Mouse (Mus musculus) hindbrain, embryonic 10.5 days (tissue): ENCODE measurements around the gene C5ar1. TPM values are rescaled to one million over a fixed set of nuclear protein-coding genes. Genes with fewer than 3 reads are reported as not detected.
"Not testable (repeated sequence)": the region's sequence is repeated elsewhere in the genome, so short reads cannot be mapped to it uniquely, and the experiment has no call there.

Experiments used
- DNase-seq: peaks from one replicate; pipeline ENCODE4 v3.0.0-alpha.2; 2017; ENCODE audit warnings: low spot score
- H3K27ac ChIP-seq: fragments of 300-500 bp; sonication (generic); 2 replicates; pipeline ENCODE4 v1.5.1; 2016; ENCODE audit warnings: mild to moderate bottlenecking, moderate library complexity
- H3K27me3 ChIP-seq: fragments of 300-500 bp; sonication (generic); 2 replicates; pipeline ENCODE4 v1.6.1; 2016; ENCODE audit warnings: mild to moderate bottlenecking; ENCODE audit not compliant: poor library complexity, insufficient read depth, severe bottlenecking
- H3K36me3 ChIP-seq: fragments of 300-500 bp; sonication (generic); 2 replicates; pipeline ENCODE4 v1.6.1; 2016; ENCODE audit warnings: mild to moderate bottlenecking, moderate library complexity
- H3K4me1 ChIP-seq: fragments of 300-500 bp; sonication (generic); replicated peaks from 2 replicates; pipeline ENCODE4 v1.6.1; 2016; ENCODE audit warnings: mild to moderate bottlenecking
- H3K4me3 ChIP-seq: fragments of 300-500 bp; sonication (generic); 2 replicates; pipeline ENCODE4 v1.5.1; 2016; ENCODE audit warnings: mild to moderate bottlenecking, moderate library complexity
- H3K9me3 ChIP-seq: fragments of 300-500 bp; sonication (generic); 2 replicates; pipeline ENCODE4 v1.6.1; 2016; ENCODE audit warnings: mild to moderate bottlenecking, moderate library complexity
- WGBS: fragments of 180-500 bp; shearing (Covaris S2); methylation state at CpG from one replicate; pipeline ENCODE4 v1.1.7; 2016; 5-methylcytosine and 5-hydroxymethylcytosine counted together
- polyA plus RNA-seq: library from polyadenylated mRNA; unstranded; fragments of >200 nt; fragmentation: Nextera tagmentation; extraction: Ambion mirVana; gene quantifications from 2 replicates; pipeline ENCODE4 v1.2.1, GENCODE M21; 2016

C5ar1 gene
- 0.96 and 0.97 TPM in 2 replicates for polyA plus RNA-seq

DNA sequence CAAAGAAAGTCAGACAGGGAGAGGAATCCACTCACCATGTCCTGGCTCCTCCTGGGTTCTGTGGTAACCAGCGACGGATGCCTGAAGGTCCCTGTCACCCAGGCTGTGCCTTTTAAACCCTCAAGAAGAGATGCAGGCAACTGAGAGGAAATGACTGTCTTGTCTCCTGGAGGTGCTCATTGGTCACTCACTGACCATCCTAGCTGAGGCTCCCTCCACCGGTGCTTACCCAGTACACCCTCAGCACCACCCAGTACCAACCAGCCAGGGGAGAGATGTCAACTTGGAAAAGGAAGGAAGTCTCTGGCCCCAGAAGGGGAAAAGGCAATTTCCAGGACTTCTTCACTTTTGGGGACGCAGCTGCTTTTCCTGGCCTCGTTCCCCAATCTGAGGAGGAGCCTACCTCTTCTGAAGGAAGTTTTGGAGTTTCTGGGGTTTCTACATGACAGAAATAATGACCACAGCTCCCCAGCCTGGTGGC is at the start of gene C5ar1:
Gene C5ar1, minus strand, starts transcription at position 431 of the 481 bp plus-strand sequence.
- Histone ChIP-seq H3K4me1 (no peaks in the 10 kb centered on the region), H3K27me3 (no peaks in the 10 kb centered on the region), H3K9me3 (no peaks in the 10 kb centered on the region), H3K4me3 (no peak within 1 kb of the TSS), H3K27ac (no peak within 1 kb of the TSS), H3K36me3 (no peaks in the 10 kb centered on the region)
- WGBS: 89% methylated on average over 5 of the region's 5 CpGs
- no peak for DNase-seq

DNA sequence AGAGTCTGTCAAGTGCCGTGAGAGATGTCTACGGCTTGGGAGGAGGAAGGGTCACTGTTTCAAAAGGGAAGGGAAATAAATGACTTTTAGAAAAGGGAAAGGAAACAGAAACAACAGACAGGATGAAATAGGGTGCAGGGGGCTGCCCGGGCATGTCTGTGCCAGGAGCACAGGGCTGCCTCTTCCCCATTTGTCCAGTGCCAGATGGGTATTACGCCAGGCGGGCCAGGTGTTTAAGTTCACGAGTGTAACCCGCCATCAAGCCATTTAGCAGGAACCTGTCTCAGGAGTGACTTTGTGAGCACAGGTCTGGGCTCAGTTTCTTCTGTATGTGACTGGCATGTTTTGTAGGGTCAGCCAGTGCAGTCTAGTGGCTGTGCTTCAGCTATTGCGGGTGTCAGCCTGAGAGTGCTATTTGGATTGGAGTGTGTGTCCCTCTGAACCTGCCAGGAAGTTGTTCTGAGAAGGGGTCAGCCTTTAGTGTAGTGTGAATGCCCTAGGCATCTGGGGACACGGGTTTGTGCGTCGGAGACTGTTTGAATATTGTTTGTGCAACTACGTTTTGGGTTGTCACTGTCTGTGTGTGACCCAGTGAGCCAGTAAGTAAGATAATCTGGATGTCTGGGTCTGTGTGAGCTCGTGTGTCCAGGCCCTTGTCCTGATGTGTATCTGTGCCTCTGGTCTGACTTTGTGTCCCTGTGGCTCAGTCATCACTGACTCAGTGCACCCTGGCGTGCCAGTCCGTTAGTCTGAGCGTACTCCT is 49.4 kb upstream of the C5ar1 start:
- Histone ChIP-seq H3K27me3 (no peaks in the 10 kb centered on the region), H3K9me3 (no peaks in the 10 kb centered on the region), H3K4me3 (peak overlapping the region; percentile 95), H3K4me1 (peaks cover 54% of the 10 kb centered on the region), H3K36me3 (no peaks in the 10 kb centered on the region), H3K27ac (peak overlapping the region; percentile 100)
- 42% methylated on average over 16 of the region's 16 CpGs for whole genome bisulfite sequencing
- no peak for DNase-seq

DNA sequence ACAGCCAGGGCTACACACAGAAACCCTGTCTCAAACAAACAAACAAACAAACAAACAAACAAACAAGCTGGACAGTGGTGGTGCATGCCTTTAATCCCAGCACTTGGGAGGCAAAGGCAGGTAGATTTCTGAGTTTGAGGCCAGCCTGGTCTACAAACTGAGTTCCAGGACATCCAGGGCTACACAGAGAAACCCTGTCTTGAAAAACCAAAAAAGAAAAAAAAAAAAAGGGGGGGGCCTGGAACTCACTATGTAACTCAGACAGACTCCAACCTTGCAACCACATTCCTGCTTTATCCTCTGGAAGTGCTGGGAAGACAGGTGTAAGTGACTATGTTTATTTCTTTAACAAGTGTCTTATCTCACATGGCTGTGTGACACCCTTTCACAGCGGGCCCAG is 48.8 kb upstream of the C5ar1 start, which contains the start of gene Bbc3:
Gene Bbc3, plus strand, starts transcription at position 301 of the 400 bp plus-strand sequence.
- DNase-seq, H3K36me3 ChIP-seq, H3K9me3 ChIP-seq, H3K27me3 ChIP-seq: not testable (repeated sequence)
- Histone ChIP-seq H3K4me1 (peaks cover 48% of the 10 kb centered on the region), H3K4me3 (peak within 1 kb of the TSS; percentile 95), H3K27ac (peak within 1 kb of the TSS; percentile 100)
- WGBS: 64% methylated on average over 1 of the region's 1 CpGs

DNA sequence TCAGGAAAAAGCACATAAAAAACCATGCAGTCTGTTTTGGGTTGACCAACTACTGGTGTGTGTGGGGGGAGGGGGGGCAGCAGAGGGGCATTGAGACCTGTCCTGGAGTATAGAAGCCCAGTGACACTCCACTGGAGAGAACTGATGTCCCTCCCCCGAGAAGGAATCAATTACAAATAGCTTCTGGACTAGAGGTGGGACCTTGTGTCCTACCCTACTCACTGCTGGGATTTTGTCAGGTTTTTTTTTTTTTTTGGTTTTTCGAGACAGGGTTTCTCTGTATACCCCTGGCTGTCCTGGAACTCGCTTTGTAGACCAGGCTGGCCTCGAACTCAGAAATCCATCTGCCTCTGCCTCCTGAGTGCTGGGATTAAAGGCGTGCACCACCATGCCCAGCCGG is 47.8 kb upstream of the C5ar1 start:
- H3K27ac ChIP-seq, DNase-seq, H3K36me3 ChIP-seq, H3K27me3 ChIP-seq, H3K9me3 ChIP-seq, H3K4me3 ChIP-seq: not testable (repeated sequence)
- WGBS: 83% methylated on average over 6 of the region's 6 CpGs
- peaks cover 38% of the 10 kb centered on the region for H3K4me1 ChIP-seq

DNA sequence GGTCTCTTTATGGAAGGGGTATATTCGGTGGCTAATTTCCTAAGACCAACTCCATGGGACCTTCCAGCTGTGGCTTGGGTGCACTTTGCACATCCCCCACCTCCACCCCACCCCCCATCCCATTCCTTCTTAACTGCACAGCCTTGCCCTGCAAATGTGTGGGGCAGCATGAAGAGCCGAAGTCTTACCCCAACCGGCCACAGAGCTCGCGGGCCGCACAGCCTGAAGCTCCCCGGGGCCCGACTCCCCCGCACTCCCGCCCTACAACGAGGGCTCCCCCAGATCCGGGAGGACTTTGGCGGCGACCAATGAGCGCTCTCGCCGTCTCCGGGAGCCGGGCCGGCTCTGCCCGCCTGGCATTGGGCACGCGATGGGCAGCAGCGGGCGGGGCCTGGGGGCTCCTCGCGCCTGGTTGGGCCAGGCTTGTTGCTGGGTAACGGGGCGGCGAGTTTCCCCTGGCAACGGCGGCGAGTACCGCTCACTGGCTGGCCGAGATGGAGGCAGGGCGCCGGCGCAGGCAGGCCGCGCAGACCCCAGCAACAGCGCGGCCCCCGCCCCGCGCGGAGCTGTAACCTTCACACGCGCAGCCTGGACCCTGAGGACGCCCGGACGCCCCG is 40.2 kb upstream of the C5ar1 start:
- no peaks in the 10 kb centered on the region for H3K9me3 ChIP-seq
- peak; percentile 95 for DNase-seq
- H3K36me3 ChIP-seq: no peaks in the 10 kb centered on the region
- H3K27me3 ChIP-seq: peaks cover 12% of the 10 kb centered on the region
- 1% methylated on average over 52 of the region's 52 CpGs for WGBS
- peak overlapping the region; percentile 86 for H3K27ac ChIP-seq
- peak overlapping the region; percentile 60 for H3K4me3 ChIP-seq
- H3K4me1 ChIP-seq: peaks cover 46% of the 10 kb centered on the region

DNA sequence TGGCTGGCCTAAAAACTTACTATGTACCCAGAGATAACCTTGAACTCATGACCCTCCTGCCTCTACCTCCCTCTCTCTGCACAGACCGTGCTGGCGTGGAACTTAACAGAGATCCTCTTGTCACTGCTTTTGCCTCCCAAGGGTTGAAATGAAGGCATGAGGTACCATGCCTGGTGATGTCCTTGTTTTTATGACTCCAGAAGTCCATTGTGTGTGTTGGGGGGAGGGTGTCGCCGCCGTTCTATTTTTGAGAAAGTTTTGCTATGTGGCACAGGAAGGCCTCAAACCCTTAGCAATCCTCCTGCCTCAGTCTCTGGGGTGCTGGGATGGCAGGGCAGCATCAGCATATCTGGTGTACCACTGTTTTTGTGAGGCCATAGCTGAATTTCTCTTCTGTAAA is 39.6 kb upstream of the C5ar1 start:
- Histone ChIP-seq H3K4me3 (peak overlapping the region; percentile 60), H3K36me3 (no peaks in the 10 kb centered on the region), H3K27ac (peak overlapping the region; percentile 86), H3K9me3 (no peaks in the 10 kb centered on the region), H3K27me3 (peaks cover 12% of the 10 kb centered on the region), H3K4me1 (peaks cover 46% of the 10 kb centered on the region)
- no peak for DNase-seq
- 79% methylated on average over 5 of the region's 5 CpGs for WGBS

DNA sequence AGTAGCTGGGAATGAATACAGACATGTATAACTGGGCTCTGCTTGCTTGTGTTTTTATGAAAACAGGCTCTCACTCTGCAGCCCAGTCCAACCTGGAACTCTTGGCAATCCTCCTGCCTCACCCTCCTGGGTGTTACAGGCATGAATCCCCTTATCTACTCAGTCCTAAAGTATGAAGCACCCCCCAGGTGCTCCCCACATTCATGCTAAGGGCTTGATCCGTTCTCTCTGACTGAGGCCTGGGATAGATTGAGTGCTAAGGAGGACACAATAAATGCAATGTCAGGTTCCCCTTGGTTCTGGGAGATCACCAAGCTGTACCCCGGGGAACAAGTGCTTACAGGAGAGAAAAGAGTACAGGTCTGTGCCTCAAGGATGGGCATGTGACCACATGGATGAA is 38.3 kb upstream of the C5ar1 start:
- 74% methylated on average over 2 of the region's 2 CpGs for WGBS
- Histone ChIP-seq H3K4me1 (peaks cover 46% of the 10 kb centered on the region), H3K36me3 (no peaks in the 10 kb centered on the region), H3K27me3 (peaks cover 12% of the 10 kb centered on the region), H3K27ac (no peak overlapping the region; the same call in 1 of the 2 replicates), H3K4me3 (peak overlapping the region; percentile 53; the same call in 1 of the 2 replicates), H3K9me3 (no peaks in the 10 kb centered on the region)
- no peak for DNase-seq

DNA sequence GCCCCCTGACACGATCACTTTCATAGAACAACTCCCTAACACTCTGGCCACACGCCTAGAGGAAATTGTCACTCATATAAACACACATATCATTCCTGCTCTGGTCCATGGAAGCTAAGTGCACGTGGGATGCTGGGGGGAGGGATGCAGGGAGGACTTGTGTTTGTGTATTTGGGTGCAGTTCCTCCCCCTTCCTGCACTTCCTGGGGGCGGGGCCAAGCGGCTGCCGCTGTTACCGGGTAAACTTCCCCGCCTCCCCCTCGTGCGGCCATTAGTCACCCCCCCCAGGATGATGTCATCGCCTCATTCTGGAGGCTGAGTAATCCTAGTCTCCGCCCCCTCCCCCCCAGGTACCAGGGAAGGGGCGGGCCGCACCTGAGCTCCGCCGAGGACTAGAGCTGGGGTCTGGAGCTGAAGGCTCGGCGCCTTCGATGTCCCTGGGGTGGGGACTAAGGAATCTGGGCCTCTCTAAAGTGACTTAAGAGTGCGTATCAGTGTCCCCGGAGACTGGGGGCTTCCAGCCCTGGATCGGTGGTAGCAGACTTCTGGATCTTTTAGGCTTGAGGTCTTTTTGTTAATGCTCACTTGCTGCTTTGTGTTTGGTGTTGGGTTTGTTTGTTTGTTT is 37.5 kb upstream of the C5ar1 start:
- Histone ChIP-seq H3K27me3 (peaks cover 12% of the 10 kb centered on the region), H3K27ac (peak overlapping the region; percentile 83), H3K4me1 (peaks cover 46% of the 10 kb centered on the region), H3K36me3 (no peaks in the 10 kb centered on the region), H3K9me3 (no peaks in the 10 kb centered on the region), H3K4me3 (peak overlapping the region; percentile 53)
- peak; percentile 81 for DNase-seq
- WGBS: 1% methylated on average over 22 of the region's 22 CpGs

DNA sequence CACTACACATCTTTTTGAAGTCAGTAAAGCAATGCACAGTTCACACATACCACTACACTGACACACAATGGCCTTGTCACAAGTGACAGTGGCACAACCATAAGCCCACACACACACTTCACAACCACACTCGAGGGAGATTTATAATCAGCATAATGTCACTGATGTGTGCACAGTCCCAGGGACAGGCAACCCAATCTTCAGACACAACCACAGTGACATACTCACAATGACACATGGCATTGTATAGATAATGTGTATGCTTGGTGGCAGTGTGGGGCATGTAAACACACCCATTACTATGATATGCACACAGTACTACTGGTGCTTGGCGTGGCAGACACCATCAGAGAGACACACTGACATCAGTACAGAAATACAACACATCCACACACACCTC is 36.8 kb upstream of the C5ar1 start:
- no peak for DNase-seq
- H3K9me3 ChIP-seq: no peaks in the 10 kb centered on the region
- WGBS: 36% methylated on average over 2 of the region's 2 CpGs
- no peak overlapping the region for H3K27ac ChIP-seq
- peaks cover 12% of the 10 kb centered on the region for H3K27me3 ChIP-seq
- peaks cover 46% of the 10 kb centered on the region for H3K4me1 ChIP-seq
- peak overlapping the region; percentile 53 for H3K4me3 ChIP-seq
- H3K36me3 ChIP-seq: no peaks in the 10 kb centered on the region

DNA sequence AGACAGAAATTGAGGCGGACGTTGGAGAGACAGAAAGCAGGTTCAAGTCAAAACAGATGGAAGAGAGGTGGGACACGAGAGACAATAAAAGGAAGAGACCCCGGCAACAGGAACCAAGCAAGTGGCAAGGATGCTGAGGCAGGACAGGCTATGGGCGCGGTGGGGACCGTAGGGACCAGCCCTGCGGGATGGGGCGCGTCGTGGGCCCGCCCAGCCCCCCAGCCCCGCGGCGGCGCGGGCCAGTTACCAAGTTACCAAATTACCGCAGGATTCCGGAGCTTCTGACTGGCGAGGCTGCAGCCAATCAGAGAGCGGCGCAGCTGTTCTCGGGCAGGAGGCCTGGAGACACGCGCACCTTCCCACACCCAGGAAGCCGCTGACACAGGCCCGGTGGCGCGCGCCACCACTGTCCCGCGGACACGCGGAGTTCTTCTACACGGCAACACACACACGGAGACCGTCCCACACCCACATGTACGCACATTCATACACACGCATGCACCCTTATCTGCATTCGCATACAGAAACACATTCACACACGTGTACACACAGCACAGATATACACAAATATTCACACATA is 36.1 kb upstream of the C5ar1 start:
- Histone ChIP-seq H3K9me3 (no peaks in the 10 kb centered on the region), H3K27me3 (peaks cover 12% of the 10 kb centered on the region), H3K4me3 (peak overlapping the region; percentile 61), H3K36me3 (no peaks in the 10 kb centered on the region), H3K27ac (peak overlapping the region; percentile 90), H3K4me1 (peaks cover 46% of the 10 kb centered on the region)
- WGBS: 2% methylated on average over 41 of the region's 41 CpGs
- DNase-seq: peak; percentile 79

DNA sequence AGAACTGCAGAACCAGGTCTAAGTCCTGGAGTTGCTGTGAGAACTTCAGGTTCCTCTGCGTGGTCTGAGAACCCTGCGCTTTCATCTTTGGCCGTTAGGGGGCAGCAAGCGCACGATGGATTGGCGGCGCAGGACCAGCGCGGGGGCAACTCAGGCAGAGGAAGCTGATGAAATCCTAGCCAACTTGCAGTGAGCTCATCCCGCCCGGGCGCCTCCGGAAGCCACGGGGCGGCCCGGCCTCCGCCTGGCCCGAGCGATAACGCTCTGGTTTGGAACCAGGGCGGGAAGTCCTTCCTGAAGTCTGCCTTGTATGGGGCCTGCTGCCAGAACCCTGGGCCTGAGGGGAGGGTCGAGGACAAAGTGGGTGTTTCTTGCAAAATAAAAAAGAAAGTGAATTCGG is 35.5 kb upstream of the C5ar1 start:
- peak; percentile 95 for DNase-seq

DNA sequence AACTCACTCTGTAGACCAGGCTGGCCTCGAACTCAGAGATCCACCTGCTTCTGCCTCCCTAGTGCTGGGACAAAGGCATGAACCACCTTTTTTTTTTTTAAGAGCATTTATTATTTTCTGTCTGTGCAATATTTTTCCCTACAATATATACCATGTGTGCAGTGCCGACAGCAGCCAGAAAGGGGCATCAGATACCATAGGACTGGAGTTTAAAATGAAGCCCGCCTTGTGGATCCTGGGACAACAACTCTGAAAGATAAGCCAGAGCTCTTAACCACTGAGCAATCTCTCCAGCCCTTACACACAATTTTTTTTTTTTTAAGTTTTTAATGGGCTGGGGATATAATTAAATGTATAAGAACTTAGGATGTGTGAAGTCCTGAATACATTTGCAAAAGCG is 35.0 kb upstream of the C5ar1 start:
- peaks cover 12% of the 10 kb centered on the region for H3K27me3 ChIP-seq
- no peaks in the 10 kb centered on the region for H3K36me3 ChIP-seq
- peak overlapping the region; percentile 61; the same call in 1 of the 2 replicates for H3K4me3 ChIP-seq
- H3K4me1 ChIP-seq: peaks cover 36% of the 10 kb centered on the region
- H3K27ac ChIP-seq: no peak overlapping the region; the same call in 1 of the 2 replicates
- WGBS: 35% methylated on average over 4 of the region's 4 CpGs
- H3K9me3 ChIP-seq: no peaks in the 10 kb centered on the region
- peak; percentile 42 for DNase-seq

More for the DNA sequence above, 35.5 kb upstream of the C5ar1 start:
- Histone ChIP-seq H3K4me1 (peaks cover 41% of the 10 kb centered on the region), H3K27ac (peak overlapping the region; percentile 90), H3K27me3 (peaks cover 12% of the 10 kb centered on the region), H3K4me3 (peak overlapping the region; percentile 61), H3K36me3 (no peaks in the 10 kb centered on the region), H3K9me3 (no peaks in the 10 kb centered on the region)
- WGBS: under 1% methylated on average over 23 of the region's 23 CpGs
